Mouse (Mus musculus): ENCODE measurements around the gene Nrd1. TPM values are rescaled to one million over a fixed set of nuclear protein-coding genes. Genes with fewer than 3 reads are reported as not detected.

The Nrd1 gene
- polyA plus RNA-seq, 1 experiment = 57.3 TPM

DNA sequence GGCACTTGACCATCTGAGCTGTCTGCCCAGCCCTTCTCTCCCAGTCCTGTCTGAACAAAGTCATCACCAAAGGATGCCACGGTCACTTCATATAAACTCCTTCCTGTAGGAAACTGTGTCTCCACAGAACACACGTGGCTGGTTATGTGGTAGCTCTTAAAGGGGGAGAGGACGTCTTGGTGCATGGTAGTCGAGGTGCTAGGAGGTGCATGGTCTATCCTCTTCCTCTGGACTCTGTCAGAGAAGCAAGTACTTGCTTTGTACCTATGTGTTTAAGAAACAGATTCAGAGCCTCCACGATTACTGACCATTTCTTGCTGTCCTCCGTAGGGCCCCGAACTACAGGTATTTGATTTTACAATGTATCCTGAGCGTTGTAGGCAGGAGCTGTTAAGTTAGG, 57.2 kb downstream of the Nrd1 start:
- H3K4me3 ChIP-seq (ENCODE audit: control insufficient read depth, insufficient read depth, low read length) = no peak overlapping the region
- peaks cover 83% of the 10 kb centered on the region for H3K36me3 ChIP-seq (ENCODE audit: control insufficient read depth, insufficient read depth, low read length)
- no peak overlapping the region for H3K27ac ChIP-seq (ENCODE audit: control insufficient read depth, insufficient read depth, low read length)
- H3K27me3 ChIP-seq (ENCODE audit: control insufficient read depth, insufficient read depth, low read length) = no peaks in the 10 kb centered on the region
- TF ChIP-seq CTCF (IDR thresholded peaks at IDR 0.05; ENCODE audit: borderline replicate concordance, control insufficient read depth, extremely low read depth, insufficient read depth, low read length, poor library complexity) = no peak
- no peak for TF ChIP-seq POLR2A (IDR thresholded peaks at IDR 0.05; ENCODE audit: control insufficient read depth, extremely low read depth, insufficient read depth, low read length, poor library complexity)
- 95% methylated on average over 8 of the region's 8 CpGs for WGBS
- no peaks in the 10 kb centered on the region for H3K4me1 ChIP-seq (replicated peaks; ENCODE audit: control insufficient read depth, insufficient read depth, low read length)
- no peak for DNase-seq

DNA sequence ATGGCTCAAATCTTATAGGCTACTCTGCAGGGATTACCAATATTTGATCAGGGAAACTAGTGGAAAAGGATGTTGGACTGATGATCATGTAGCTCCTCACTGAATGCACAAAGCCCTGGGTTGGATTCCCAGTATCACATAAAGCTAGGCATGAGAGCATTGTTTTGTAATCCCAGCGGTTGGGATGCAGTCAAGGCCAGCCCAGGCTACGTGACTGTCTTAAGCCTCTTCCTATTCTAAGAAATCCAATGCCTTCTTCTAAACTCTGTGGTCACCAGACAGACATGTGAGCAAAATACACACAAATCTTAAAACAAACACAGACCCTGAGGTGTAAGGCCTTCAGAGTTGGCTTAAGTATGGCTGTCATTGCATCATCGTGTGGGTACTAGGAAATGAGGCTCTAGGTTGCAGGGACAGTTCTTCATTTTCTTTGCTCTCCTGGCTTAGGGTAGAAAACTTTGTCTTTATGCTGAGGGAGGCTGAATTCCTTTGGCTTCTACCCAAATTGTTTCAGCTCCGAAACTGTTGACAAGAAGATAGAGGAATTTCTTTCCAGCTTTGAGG, 58.9 kb downstream of the Nrd1 start:
- no peaks in the 10 kb centered on the region for H3K27me3 ChIP-seq (ENCODE audit: control insufficient read depth, insufficient read depth, low read length)
- whole genome bisulfite sequencing = 93% methylated on average over 4 of the region's 4 CpGs
- DNase-seq = no peak
- TF ChIP-seq POLR2A (IDR thresholded peaks at IDR 0.05; ENCODE audit: control insufficient read depth, extremely low read depth, insufficient read depth, low read length, poor library complexity) (no peak), CTCF (IDR thresholded peaks at IDR 0.05; ENCODE audit: borderline replicate concordance, control insufficient read depth, extremely low read depth, insufficient read depth, low read length, poor library complexity) (no peak)
- no peak overlapping the region for H3K4me3 ChIP-seq (ENCODE audit: control insufficient read depth, insufficient read depth, low read length)
- no peak overlapping the region for H3K27ac ChIP-seq (ENCODE audit: control insufficient read depth, insufficient read depth, low read length)
- H3K4me1 ChIP-seq (replicated peaks; ENCODE audit: control insufficient read depth, insufficient read depth, low read length) = no peaks in the 10 kb centered on the region
- peaks cover 86% of the 10 kb centered on the region for H3K36me3 ChIP-seq (ENCODE audit: control insufficient read depth, insufficient read depth, low read length)

DNA sequence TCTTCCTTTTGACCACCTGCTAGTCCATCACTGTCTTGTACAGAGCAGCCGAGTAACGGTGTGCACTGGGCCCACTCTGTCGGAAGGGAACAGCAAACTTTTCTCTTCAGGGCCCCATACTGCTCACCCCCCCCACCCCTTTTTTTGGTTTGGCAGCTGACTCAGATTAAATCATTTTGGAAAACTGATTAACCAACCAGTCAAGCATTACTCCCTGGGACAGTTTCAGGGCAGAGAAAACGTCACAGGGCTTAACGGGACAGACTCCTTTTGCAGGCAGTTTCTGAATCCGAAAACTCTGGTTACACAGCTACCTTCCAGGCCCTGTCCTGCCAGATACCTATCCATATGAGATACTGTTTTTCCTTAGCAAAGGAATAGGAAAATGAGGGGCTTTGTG, 64.5 kb downstream of the Nrd1 start:
- Histone ChIP-seq H3K36me3 (ENCODE audit: control insufficient read depth, insufficient read depth, low read length) (peaks cover 63% of the 10 kb centered on the region), H3K27ac (ENCODE audit: control insufficient read depth, insufficient read depth, low read length) (no peak overlapping the region), H3K4me1 (replicated peaks; ENCODE audit: control insufficient read depth, insufficient read depth, low read length) (no peaks in the 10 kb centered on the region), H3K27me3 (ENCODE audit: control insufficient read depth, insufficient read depth, low read length) (no peaks in the 10 kb centered on the region), H3K4me3 (ENCODE audit: control insufficient read depth, insufficient read depth, low read length) (no peak overlapping the region)
- WGBS = 97% methylated on average over 6 of the region's 6 CpGs
- no peak for DNase-seq
- TF ChIP-seq CTCF (IDR thresholded peaks at IDR 0.05; ENCODE audit: borderline replicate concordance, control insufficient read depth, extremely low read depth, insufficient read depth, low read length, poor library complexity) (no peak), POLR2A (IDR thresholded peaks at IDR 0.05; ENCODE audit: control insufficient read depth, extremely low read depth, insufficient read depth, low read length, poor library complexity) (no peak)

DNA sequence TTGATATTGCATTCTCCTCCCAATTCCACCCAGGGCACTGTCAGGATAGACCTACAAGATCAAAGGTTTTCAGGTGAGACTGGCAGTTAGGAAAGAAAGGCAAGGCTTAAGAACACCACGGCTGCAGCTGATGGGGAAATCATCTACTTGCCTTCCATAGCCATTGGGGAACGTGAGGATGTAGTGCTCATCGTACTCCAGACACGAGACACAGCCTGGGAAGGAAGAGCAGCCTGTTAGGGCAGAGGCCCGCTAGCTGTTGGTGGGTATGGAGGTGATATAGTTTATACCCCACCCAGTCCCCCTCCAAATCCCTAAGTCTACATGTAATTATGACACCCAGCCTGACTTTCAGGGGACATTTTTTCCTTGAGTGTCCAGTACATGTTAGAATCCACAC, 65.3 kb downstream of the Nrd1 start:
- 96% methylated on average over 5 of the region's 5 CpGs for WGBS
- H3K4me1 ChIP-seq (replicated peaks; ENCODE audit: control insufficient read depth, insufficient read depth, low read length) = no peaks in the 10 kb centered on the region
- H3K27ac ChIP-seq (ENCODE audit: control insufficient read depth, insufficient read depth, low read length) = no peak overlapping the region
- no peak for TF ChIP-seq CTCF (IDR thresholded peaks at IDR 0.05; ENCODE audit: borderline replicate concordance, control insufficient read depth, extremely low read depth, insufficient read depth, low read length, poor library complexity)
- no peak for TF ChIP-seq POLR2A (IDR thresholded peaks at IDR 0.05; ENCODE audit: control insufficient read depth, extremely low read depth, insufficient read depth, low read length, poor library complexity)
- H3K4me3 ChIP-seq (ENCODE audit: control insufficient read depth, insufficient read depth, low read length) = no peak overlapping the region
- DNase-seq = no peak
- no peaks in the 10 kb centered on the region for H3K27me3 ChIP-seq (ENCODE audit: control insufficient read depth, insufficient read depth, low read length)
- H3K36me3 ChIP-seq (ENCODE audit: control insufficient read depth, insufficient read depth, low read length) = peaks cover 63% of the 10 kb centered on the region

DNA sequence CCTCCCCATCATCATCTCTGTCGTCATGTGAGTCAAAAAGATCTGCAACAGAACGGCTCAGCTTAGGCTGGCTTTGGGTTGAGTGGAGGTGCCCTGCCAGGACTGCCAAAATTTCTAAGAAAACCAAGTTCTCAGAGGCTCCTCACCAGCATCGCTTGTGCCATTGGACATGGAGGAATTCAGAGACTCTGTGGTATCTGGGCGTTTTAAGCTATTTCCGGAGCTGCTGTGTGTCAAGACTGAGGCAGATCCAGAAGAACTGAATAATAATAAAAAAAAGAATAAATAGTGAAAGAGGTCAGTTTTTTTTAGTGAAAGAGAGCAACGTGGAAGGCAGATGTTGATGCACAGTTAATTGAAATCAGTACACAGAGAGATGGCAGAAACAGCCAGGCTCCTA, 72.4 kb downstream of the Nrd1 start:
- WGBS = 96% methylated on average over 6 of the region's 6 CpGs
- H3K27me3 ChIP-seq (ENCODE audit: control insufficient read depth, insufficient read depth, low read length) = no peaks in the 10 kb centered on the region
- no peak overlapping the region for H3K4me3 ChIP-seq (ENCODE audit: control insufficient read depth, insufficient read depth, low read length)
- TF ChIP-seq POLR2A (IDR thresholded peaks at IDR 0.05; ENCODE audit: control insufficient read depth, extremely low read depth, insufficient read depth, low read length, poor library complexity) = no peak
- no peak for TF ChIP-seq CTCF (IDR thresholded peaks at IDR 0.05; ENCODE audit: borderline replicate concordance, control insufficient read depth, extremely low read depth, insufficient read depth, low read length, poor library complexity)
- no peak overlapping the region for H3K27ac ChIP-seq (ENCODE audit: control insufficient read depth, insufficient read depth, low read length)
- H3K36me3 ChIP-seq (ENCODE audit: control insufficient read depth, insufficient read depth, low read length) = peaks cover 24% of the 10 kb centered on the region; the same call in 1 of the 2 replicates
- DNase-seq = no peak
- no peaks in the 10 kb centered on the region for H3K4me1 ChIP-seq (replicated peaks; ENCODE audit: control insufficient read depth, insufficient read depth, low read length)

DNA sequence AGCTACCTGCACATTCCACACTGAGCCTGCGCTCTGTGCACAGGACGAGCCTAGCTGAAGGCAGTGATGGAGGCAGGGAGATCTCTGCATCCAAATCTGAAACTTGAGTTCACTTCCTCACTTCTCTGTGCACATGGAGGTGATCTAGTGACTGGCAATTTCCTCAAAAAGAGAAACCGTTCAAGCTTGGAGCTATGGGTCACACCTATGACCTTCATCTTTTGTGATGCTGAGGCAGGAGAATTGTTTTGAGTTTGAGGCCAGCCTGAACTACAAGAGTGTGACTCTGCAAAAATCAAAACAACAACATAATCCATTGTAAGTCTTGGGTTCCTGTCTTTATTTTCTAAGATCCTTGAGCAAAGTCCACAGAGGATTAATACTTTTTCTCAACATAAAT, 72.8 kb downstream of the Nrd1 start:
- WGBS = 95% methylated on average over 3 of the region's 3 CpGs
- H3K27ac ChIP-seq (ENCODE audit: control insufficient read depth, insufficient read depth, low read length) = no peak overlapping the region
- no peak overlapping the region for H3K4me3 ChIP-seq (ENCODE audit: control insufficient read depth, insufficient read depth, low read length)
- H3K36me3 ChIP-seq (ENCODE audit: control insufficient read depth, insufficient read depth, low read length) = peaks cover 24% of the 10 kb centered on the region; the same call in 1 of the 2 replicates
- H3K27me3 ChIP-seq (ENCODE audit: control insufficient read depth, insufficient read depth, low read length) = no peaks in the 10 kb centered on the region
- no peak for DNase-seq
- no peak for TF ChIP-seq POLR2A (IDR thresholded peaks at IDR 0.05; ENCODE audit: control insufficient read depth, extremely low read depth, insufficient read depth, low read length, poor library complexity)
- TF ChIP-seq CTCF (IDR thresholded peaks at IDR 0.05; ENCODE audit: borderline replicate concordance, control insufficient read depth, extremely low read depth, insufficient read depth, low read length, poor library complexity) = no peak
- no peaks in the 10 kb centered on the region for H3K4me1 ChIP-seq (replicated peaks; ENCODE audit: control insufficient read depth, insufficient read depth, low read length)

DNA sequence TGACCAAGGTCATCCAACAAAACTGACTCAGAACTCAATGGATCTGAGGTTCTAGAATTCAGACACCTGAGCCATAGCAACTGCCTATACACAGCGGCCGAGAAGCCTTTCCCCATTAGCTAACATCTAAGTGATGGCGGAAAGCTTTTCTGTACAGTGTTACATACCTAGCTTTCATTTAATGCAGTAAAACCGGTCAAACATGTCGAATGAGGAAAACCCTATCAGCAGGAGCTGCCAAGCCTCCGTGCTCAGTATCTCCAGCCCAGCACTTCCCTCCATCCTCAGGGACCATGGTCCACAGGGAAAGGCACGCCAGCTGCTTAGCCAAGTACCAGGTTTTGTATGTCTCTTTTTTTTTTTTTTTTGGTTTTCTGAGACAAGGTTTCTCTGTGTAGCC, 78.5 kb downstream of the Nrd1 start:
- H3K4me1 ChIP-seq (replicated peaks; ENCODE audit: control insufficient read depth, insufficient read depth, low read length) = no peaks in the 10 kb centered on the region
- WGBS = 93% methylated on average over 7 of the region's 7 CpGs
- DNase-seq = no peak
- H3K27ac ChIP-seq (ENCODE audit: control insufficient read depth, insufficient read depth, low read length) = no peak overlapping the region
- H3K27me3 ChIP-seq (ENCODE audit: control insufficient read depth, insufficient read depth, low read length) = no peaks in the 10 kb centered on the region
- TF ChIP-seq CTCF (IDR thresholded peaks at IDR 0.05; ENCODE audit: borderline replicate concordance, control insufficient read depth, extremely low read depth, insufficient read depth, low read length, poor library complexity) (no peak), POLR2A (IDR thresholded peaks at IDR 0.05; ENCODE audit: control insufficient read depth, extremely low read depth, insufficient read depth, low read length, poor library complexity) (no peak)
- no peak overlapping the region for H3K4me3 ChIP-seq (ENCODE audit: control insufficient read depth, insufficient read depth, low read length)
- H3K36me3 ChIP-seq (ENCODE audit: control insufficient read depth, insufficient read depth, low read length) = peaks cover 24% of the 10 kb centered on the region; the same call in 1 of the 2 replicates

Data from thymus, adult 2 months (tissue).